In genomic region chr14:97983251-97983650, GRCm38 (mm10) we compare ENCODE assay signal across 28 mouse cellular contexts.
A peak's percentile ranks its signal among the peaks of the same experiment; 100 is the strongest.
DNase-seq lines count a peak whose midpoint lies in the region; ATAC-seq and TF ChIP-seq lines count a peak whose summit lies in the region.
"Had no signal": no experiment of that assay in that cellular context is flagged by ENCODE, and none has a peak within 500 bp of the region (broad histone marks: within the 10 kb centered on the region; RNA-seq: fewer than 3 reads in every experiment).

No protein-coding gene starts in this region.

- no peaks in the 10 kb centered on the region for H3K36me3 ChIP-seq in kidney, embryonic 14.5 days (ENCODE audit: control insufficient read depth, insufficient read depth, low read length)
- peaks cover 0 to 13% of the 10 kb centered on the region in 2 experiments; a peak in 2 of 4 replicates for H3K36me3 ChIP-seq in MEL (ENCODE audit: control insufficient read depth in 1 of 2, insufficient read depth in 2 of 2, low read length in 2 of 2)
- no peaks in the 10 kb centered on the region for H3K36me3 ChIP-seq in thymus, adult 2 months (ENCODE audit: control insufficient read depth, insufficient read depth, low read length)
- H3K36me3 ChIP-seq: forebrain, embryonic 12.5 days; heart, embryonic 10.5 days; heart, embryonic 15.5 days; liver, embryonic 12.5 days; midbrain, embryonic 13.5 days; stomach, embryonic 15.5 days had no signal

- H3K4me3 ChIP-seq in kidney, embryonic 14.5 days (ENCODE audit: low read length): no peak overlapping the region
- H3K4me3 ChIP-seq in MEL (ENCODE audit: control insufficient read depth in 1 of 2, insufficient read depth in 1 of 2, low read depth in 2 of 2, low read length in 2 of 2): no peak overlapping the region
- no peak overlapping the region for H3K4me3 ChIP-seq in thymus, adult 2 months (ENCODE audit: control insufficient read depth, insufficient read depth, low read length)
- H3K4me3 ChIP-seq: erythroblast, embryonic 14.5 days; forebrain, embryonic 12.5 days; heart, embryonic 10.5 days; heart, embryonic 15.5 days; liver, embryonic 12.5 days; megakaryocyte, embryonic 14.5 days; midbrain, embryonic 13.5 days; stomach, embryonic 15.5 days had no signal

- peak; percentile 58 to 68; a peak in 3 of 4 replicates for TF ChIP-seq EP300 in MEL (IDR thresholded peaks at IDR 0.05; ENCODE audit: low read depth in 1 of 2, low read length in 2 of 2)

- peak overlapping the region; percentile 71; the same call in 1 of the 2 replicates for H3K27ac ChIP-seq in kidney, embryonic 14.5 days (ENCODE audit: low read depth, low read length)
- peak overlapping the region; percentile 42 for H3K27ac ChIP-seq in MEL (ENCODE audit: control insufficient read depth, low read depth, low read length)
- H3K27ac ChIP-seq in thymus, adult 2 months (ENCODE audit: control insufficient read depth, insufficient read depth, low read length): no peak overlapping the region
- H3K27ac ChIP-seq: forebrain, embryonic 12.5 days; heart, embryonic 10.5 days; heart, embryonic 15.5 days; liver, embryonic 12.5 days; midbrain, embryonic 13.5 days; stomach, embryonic 15.5 days had no signal

- no peaks in the 10 kb centered on the region for H3K9me3 ChIP-seq in kidney, embryonic 14.5 days (ENCODE audit: control insufficient read depth, low read length)
- H3K9me3 ChIP-seq in MEL (replicated peaks; ENCODE audit: insufficient read depth, low read length): no peaks in the 10 kb centered on the region
- H3K9me3 ChIP-seq: forebrain, embryonic 12.5 days; heart, embryonic 10.5 days; heart, embryonic 15.5 days; liver, embryonic 12.5 days; megakaryocyte, embryonic 14.5 days; midbrain, embryonic 13.5 days; stomach, embryonic 15.5 days had no signal

- H3K4me1 ChIP-seq in kidney, embryonic 14.5 days (ENCODE audit: control insufficient read depth, insufficient read depth, low read length): peaks cover 29% of the 10 kb centered on the region
- peaks cover 2 to 11% of the 10 kb centered on the region in 2 experiments; a peak in 3 of 4 replicates for H3K4me1 ChIP-seq in MEL (ENCODE audit: control insufficient read depth in 1 of 2, insufficient read depth in 2 of 2, low read length in 2 of 2)
- H3K4me1 ChIP-seq in thymus, adult 2 months (replicated peaks; ENCODE audit: control insufficient read depth, insufficient read depth, low read length): no peaks in the 10 kb centered on the region
- H3K4me1 ChIP-seq: liver, embryonic 12.5 days; stomach, embryonic 15.5 days had no signal

- WGBS in kidney, embryonic 14.5 days: 45% methylated on average over 3 of the region's 3 CpGs
- WGBS in thymus, adult 2 months: 86% methylated on average over 3 of the region's 3 CpGs

- no peaks in the 10 kb centered on the region for H3K27me3 ChIP-seq in kidney, embryonic 14.5 days (ENCODE audit: control insufficient read depth, insufficient read depth, low read length)
- H3K27me3 ChIP-seq in MEL (ENCODE audit: control insufficient read depth in 1 of 2, insufficient read depth in 2 of 2, low read length in 2 of 2): no peaks in the 10 kb centered on the region
- no peaks in the 10 kb centered on the region for H3K27me3 ChIP-seq in thymus, adult 2 months (ENCODE audit: control insufficient read depth, insufficient read depth, low read length)
- H3K27me3 ChIP-seq: CH12.LX; forebrain, embryonic 12.5 days; heart, embryonic 15.5 days; liver, embryonic 12.5 days; megakaryocyte, embryonic 14.5 days; midbrain, embryonic 13.5 days; stomach, embryonic 15.5 days had no signal

- ATAC-seq in kidney, embryonic 14.5 days (ENCODE audit: low FRiP score, low TSS enrichment): no peak
- ATAC-seq in megakaryocyte progenitor cell, adult 5-6 weeks (replicated peaks; ENCODE audit: poor library complexity): peak; percentile 91
- ATAC-seq: hindbrain, embryonic 16.5 days; liver, embryonic 12.5 days; liver, postnatal 0 days; midbrain, embryonic 13.5 days had no signal

- no peaks in the 10 kb centered on the region for H3K79me2 ChIP-seq in MEL (ENCODE audit: control insufficient read depth, insufficient read depth, low read length, poor library complexity)

- no peak for TF ChIP-seq CTCF in MEL (IDR thresholded peaks at IDR 0.05 in 2 of 3, conservative IDR thresholded peaks at IDR 0.05 in 1 of 3; ENCODE audit: control insufficient read depth in 1 of 3, insufficient read depth in 1 of 3, low read depth in 2 of 3, low read length in 3 of 3, poor library complexity in 1 of 3, severe bottlenecking in 1 of 3)
- TF ChIP-seq CTCF in thymus, adult 2 months (IDR thresholded peaks at IDR 0.05; ENCODE audit: borderline replicate concordance, control insufficient read depth, extremely low read depth, insufficient read depth, low read length, poor library complexity): no peak

- TF ChIP-seq RAD21 in MEL (IDR thresholded peaks at IDR 0.05; ENCODE audit: low read depth, low read length): no peak

- DNase-seq in kidney, postnatal 10 days: no peak
- DNase-seq in MEL (ENCODE audit: low read depth, low spot score): peak; percentile 65
- peak; percentile 35 for DNase-seq in lung, postnatal 10 days
- no peak for DNase-seq in spleen, postnatal 10 days (ENCODE audit: low spot score in 2 of 2)
- no peak for DNase-seq in thymus, adult 2 months
- DNase-seq: adrenal gland, postnatal 10 days; cerebellum, adult 11 months; cerebellum, postnatal 10 days; gastrocnemius, postnatal 14 days; heart, adult 11 months; kidney, adult 18-20 months; layer of hippocampus, postnatal 36 days; left cerebral cortex, postnatal 4 days; liver, postnatal 0 days; right cerebral cortex, postnatal 14 days; thymus, postnatal 14 days had no signal

- TF ChIP-seq POLR2A in MEL (IDR thresholded peaks at IDR 0.05; ENCODE audit: control insufficient read depth in 1 of 2, insufficient read depth in 1 of 2, low read depth in 1 of 2, low read length in 2 of 2, poor library complexity in 1 of 2): no peak
- no peak for TF ChIP-seq POLR2A in thymus, adult 2 months (IDR thresholded peaks at IDR 0.05; ENCODE audit: control insufficient read depth, extremely low read depth, insufficient read depth, low read length, poor library complexity)

- H3K4me2 ChIP-seq in kidney, embryonic 14.5 days (replicated peaks; ENCODE audit: low read depth, low read length): no peak overlapping the region
- H3K4me2 ChIP-seq: forebrain, embryonic 12.5 days; heart, embryonic 15.5 days; liver, embryonic 12.5 days; midbrain, embryonic 13.5 days; stomach, embryonic 15.5 days had no signal

- no peak overlapping the region for H3K9ac ChIP-seq in kidney, embryonic 14.5 days (ENCODE audit: low read depth, low read length)
- H3K9ac ChIP-seq in MEL (ENCODE audit: control insufficient read depth, low read depth, low read length, poor library complexity, severe bottlenecking): no peak overlapping the region
- H3K9ac ChIP-seq: forebrain, embryonic 12.5 days; heart, embryonic 15.5 days; liver, embryonic 12.5 days; liver, postnatal 0 days; midbrain, embryonic 13.5 days; stomach, embryonic 15.5 days had no signal

TF ChIP-seq in MEL, 35 proteins besides CTCF, POLR2A, EP300 and RAD21:
- TF ChIP-seq CHD1 (IDR thresholded peaks at IDR 0.05; ENCODE audit: low read depth, low read length): no peak
- peak; percentile 87 for TF ChIP-seq GATA1 (IDR thresholded peaks at IDR 0.05; ENCODE audit: low read depth, low read length)
- TF ChIP-seq NELFE (IDR thresholded peaks at IDR 0.05; ENCODE audit: low read depth, low read length): no peak
- no peak for TF ChIP-seq ZC3H11A (IDR thresholded peaks at IDR 0.05; ENCODE audit: low read depth, low read length)
- TF ChIP-seq NRF1 (IDR thresholded peaks at IDR 0.05; ENCODE audit: insufficient read depth, low read depth, low read length, poor library complexity, severe bottlenecking): no peak
- peak; percentile 58 for TF ChIP-seq TCF12 (IDR thresholded peaks at IDR 0.05; ENCODE audit: low read depth, low read length)
- no peak for TF ChIP-seq ZMIZ1 (IDR thresholded peaks at IDR 0.05; ENCODE audit: low read depth, low read length)
- no peak for TF ChIP-seq POLR2AphosphoS2 (IDR thresholded peaks at IDR 0.05; ENCODE audit: low read length)
- TF ChIP-seq RCOR1 (IDR thresholded peaks at IDR 0.05; ENCODE audit: low read depth, low read length): peak; percentile 53; the same call in 1 of the 2 replicates
- TF ChIP-seq MAX (IDR thresholded peaks at IDR 0.05; ENCODE audit: low read length): no peak
- no peak for TF ChIP-seq MYC (IDR thresholded peaks at IDR 0.05; ENCODE audit: low read depth, low read length)
- TF ChIP-seq JUND (IDR thresholded peaks at IDR 0.05; ENCODE audit: low read depth, low read length): no peak
- TF ChIP-seq TBP (IDR thresholded peaks at IDR 0.05; ENCODE audit: low read depth, low read length): 0 out of 2 replicates have a peak, but pooled peaks have one; percentile 15
- TF ChIP-seq SIN3A (IDR thresholded peaks at IDR 0.05; ENCODE audit: low read length): no peak; the same call in 1 of the 2 replicates
- no peak for TF ChIP-seq POLR2AphosphoS5 (IDR thresholded peaks at IDR 0.05; ENCODE audit: borderline replicate concordance, low read depth, low read length)
- TF ChIP-seq USF1 (IDR thresholded peaks at IDR 0.05; ENCODE audit: low read depth, low read length): no peak
- no peak for TF ChIP-seq E2F4 (IDR thresholded peaks at IDR 0.05; ENCODE audit: borderline replicate concordance, low read depth, low read length)
- TF ChIP-seq ZKSCAN1 (IDR thresholded peaks at IDR 0.05; ENCODE audit: low read depth, low read length): no peak
- no peak for TF ChIP-seq CHD2 (IDR thresholded peaks at IDR 0.05; ENCODE audit: low read length)
- peak; percentile 26; the same call in 1 of the 2 replicates for TF ChIP-seq ETS1 (IDR thresholded peaks at IDR 0.05; ENCODE audit: low read depth, low read length)
- no peak for TF ChIP-seq UBTF (IDR thresholded peaks at IDR 0.05; ENCODE audit: borderline replicate concordance, insufficient read depth, low read depth, low read length)
- TF ChIP-seq ZNF384 (IDR thresholded peaks at IDR 0.05; ENCODE audit: low read depth, low read length): peak; percentile 78
- TF ChIP-seq ELF1 (IDR thresholded peaks at IDR 0.05; ENCODE audit: low read depth, low read length): peak; percentile 63
- TF ChIP-seq GABPA (IDR thresholded peaks at IDR 0.05; ENCODE audit: low read depth, low read length): no peak
TF ChIP-seq in MEL: peak in this region for 7.

Comparison
In these comparisons a context has a peak if more than half of its experiments do, and no peak if none do; other contexts are left out.
1. DNase-seq: peak in MEL (single experiment) and lung, postnatal 10 days (single experiment); none in kidney, postnatal 10 days (single experiment), spleen, postnatal 10 days (0 of 2) and thymus, adult 2 months (single experiment).